Mouse (Mus musculus) gastrocnemius, adult 2 months (tissue): ENCODE data around the gene Ccl26. TPM values are rescaled to one million over a fixed set of nuclear protein-coding genes. Genes with fewer than 3 reads are reported as not detected.
"Not testable (repeated sequence)": the region's sequence is repeated elsewhere in the genome, so short reads cannot be mapped to it uniquely, and the experiment has no call there.

Experiments
- DNase-seq: peaks from one replicate; pipeline ENCODE4 v3.0.0; 2022
- H3K27ac ChIP-seq: fragments of 200-600 bp; 2 replicates; pipeline ENCODE4 v1.8.1; 2022; ENCODE audit warnings: mild to moderate bottlenecking
- H3K4me3 ChIP-seq: fragments of 200-600 bp; 2 replicates; pipeline ENCODE4 v1.8.1; 2022; ENCODE audit warnings: mild to moderate bottlenecking, moderate library complexity
- CTCF ChIP-seq: fragments of 200-600 bp; IDR thresholded peaks from 2 replicates; pipeline ENCODE4 v1.8.1; 2022; ENCODE audit warnings: antibody characterized with exemption, mild to moderate bottlenecking, moderate library complexity
- intact Hi-C: fragments of 180-260 bp; cut with DNase I; formaldehyde crosslinking; loops from one replicate; pipeline ENCODE4 v1.15.1; 2025
- long read RNA-seq, 2 experiments: library from polyadenylated mRNA; stranded (forward); transcript quantifications; one replicate each; pipeline ENCODE4 v2.0.0; 2021
- total RNA-seq, 2 experiments: library from RNA; stranded (reverse); gene quantifications; 2 replicates each; pipeline ENCODE4 v1.2.3; 2021

Ccl26 gene
- not detected for total RNA-seq
- long read RNA-seq, experiment 1: 0 reads
- long read RNA-seq, experiment 2: 0 reads

DNA sequence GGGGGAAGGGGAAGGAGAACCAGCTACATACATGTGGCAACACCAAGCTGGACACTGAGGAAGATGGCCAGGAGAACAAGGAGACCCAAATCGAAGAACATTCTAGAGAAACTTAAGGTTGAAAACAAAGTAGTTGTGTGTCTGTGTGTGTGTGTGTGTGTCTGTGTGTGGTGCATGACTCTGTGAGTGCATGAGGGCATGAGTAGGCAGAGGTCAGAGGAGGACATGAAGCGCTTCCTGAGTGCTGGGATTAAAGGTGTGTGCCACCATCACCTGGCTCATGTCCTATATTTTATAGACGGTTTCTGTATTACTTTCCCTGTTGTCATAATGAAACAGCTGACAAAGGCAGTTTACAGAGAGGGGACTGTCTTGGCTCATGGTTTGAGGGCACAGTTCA is at the start of gene Ccl26:
Gene Ccl26 (minus strand): TSS at position 101 of the 400 bp plus-strand sequence.
- no peak for TF ChIP-seq CTCF
- Histone ChIP-seq H3K4me3 (no peak within 1 kb of the TSS), H3K27ac (no peak within 1 kb of the TSS)
- DNase-seq: no peak
- intact Hi-C loops: no loop called here

DNA sequence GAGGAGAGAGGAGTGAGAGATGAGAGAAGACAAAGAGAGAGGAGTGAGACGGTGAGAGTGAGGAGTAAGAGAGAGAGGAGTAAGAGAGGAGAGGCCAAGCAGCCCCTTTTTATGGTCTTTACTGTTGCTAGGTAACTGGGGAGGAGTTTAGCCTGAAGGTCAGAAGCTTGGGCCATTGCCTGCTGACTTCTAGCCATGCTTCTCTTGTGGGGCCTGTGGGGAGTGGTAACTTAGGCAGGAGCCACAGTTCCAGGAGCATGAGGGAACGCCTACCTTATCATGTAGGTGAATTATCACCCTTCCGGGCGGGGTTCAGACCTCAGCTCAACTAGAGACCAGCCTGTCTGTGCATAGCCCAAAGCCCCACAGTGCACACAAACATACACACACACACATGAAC is 46.4 kb upstream of the Ccl26 start:
- intact Hi-C loops: no loop called here
- Histone ChIP-seq H3K4me3 (no peak overlapping the region), H3K27ac (no peak overlapping the region)
- no peak for DNase-seq
- no peak for TF ChIP-seq CTCF

DNA sequence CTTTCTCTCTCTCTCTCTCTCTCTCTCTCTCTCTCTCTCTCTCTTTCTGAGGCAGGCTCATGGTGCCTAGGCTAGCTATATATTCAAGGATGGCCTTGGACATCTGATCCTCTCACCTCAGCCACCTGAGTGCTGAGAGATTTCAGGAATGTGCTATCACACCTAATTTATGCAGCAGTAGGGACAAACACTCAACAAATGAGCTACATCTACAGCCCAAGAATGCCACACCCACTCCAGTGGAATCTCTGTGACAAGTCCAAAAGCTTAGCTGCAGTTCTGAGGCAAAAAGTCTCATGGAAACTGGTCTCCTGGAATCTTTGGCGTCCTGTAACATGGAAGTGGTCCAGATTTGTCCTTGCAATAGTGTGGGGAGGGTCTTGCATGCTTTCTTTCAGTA is 44.2 kb upstream of the Ccl26 start:
- no peak overlapping the region for H3K27ac ChIP-seq
- no peak overlapping the region for H3K4me3 ChIP-seq
- intact Hi-C loops: no loop called here
- no peak for DNase-seq
- TF ChIP-seq CTCF: no peak

DNA sequence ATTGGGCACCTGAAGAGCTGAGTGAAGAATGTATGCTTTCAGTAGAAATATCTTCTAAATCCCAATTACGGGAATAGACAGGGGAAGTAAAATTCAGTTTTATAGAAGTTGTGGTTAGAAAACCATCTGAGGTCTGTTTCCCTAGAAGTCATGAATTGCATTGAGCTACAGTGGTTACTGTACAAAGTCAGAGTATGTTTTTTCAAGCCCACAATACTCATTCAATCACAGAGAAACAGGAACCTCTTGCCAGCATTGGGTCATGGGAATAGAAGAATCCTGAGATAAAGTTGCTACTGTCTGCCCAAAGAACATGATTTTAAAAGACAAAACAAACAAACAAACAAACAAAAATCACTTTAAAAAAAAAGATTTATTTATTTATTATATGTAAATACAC is 43.3 kb upstream of the Ccl26 start:
- DNase-seq, H3K27ac ChIP-seq, intact Hi-C loops, H3K4me3 ChIP-seq: not testable (repeated sequence)

- H3K4me3 ChIP-seq, intact Hi-C loops, DNase-seq, H3K27ac ChIP-seq: not testable (repeated sequence)
Observed at GRCm38 (mm10) chr5:135604643-135605042, 41.3 kb upstream of the Ccl26 start.

- TF ChIP-seq CTCF: no peak
- DNase-seq: no peak
- intact Hi-C loops: no loop called here
- Histone ChIP-seq H3K27ac (no peak overlapping the region), H3K4me3 (no peak overlapping the region)
Observed at GRCm38 (mm10) chr5:135589996-135590784, 26.8 kb upstream of the Ccl26 start.

DNA sequence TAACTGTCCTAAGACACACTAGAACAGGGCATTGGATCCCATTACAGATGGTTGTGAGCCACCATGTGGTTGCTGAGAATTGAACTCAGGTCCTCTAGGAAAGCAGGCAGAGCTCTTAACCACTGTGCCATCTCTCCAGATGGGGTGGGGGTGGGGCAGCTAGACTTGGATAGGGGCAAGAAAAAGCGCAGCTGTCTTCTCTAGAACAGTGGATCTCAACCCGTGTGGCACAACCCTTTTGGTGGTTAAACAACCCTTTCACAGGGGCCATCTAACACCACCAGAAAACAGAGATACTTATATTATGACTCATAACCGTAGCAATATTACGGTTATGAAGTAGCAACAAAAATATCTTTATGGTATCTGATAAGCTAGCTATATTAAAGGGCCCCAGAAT is 24.4 kb upstream of the Ccl26 start:
- intact Hi-C loops: no loop called here
- no peak overlapping the region for H3K4me3 ChIP-seq
- TF ChIP-seq CTCF: no peak
- no peak overlapping the region for H3K27ac ChIP-seq
- no peak for DNase-seq

- intact Hi-C loops: no loop called here
- TF ChIP-seq CTCF: no peak
- DNase-seq: no peak
- no peak overlapping the region for H3K4me3 ChIP-seq
- H3K27ac ChIP-seq: no peak overlapping the region
Observed at GRCm38 (mm10) chr5:135585691-135586090, 22.3 kb upstream of the Ccl26 start.

- no peak for TF ChIP-seq CTCF
- DNase-seq: no peak
- intact Hi-C loops: no loop called here
- Histone ChIP-seq H3K27ac (no peak overlapping the region), H3K4me3 (no peak overlapping the region)
Observed at GRCm38 (mm10) chr5:135582330-135582729, 19.0 kb upstream of the Ccl26 start.

DNA sequence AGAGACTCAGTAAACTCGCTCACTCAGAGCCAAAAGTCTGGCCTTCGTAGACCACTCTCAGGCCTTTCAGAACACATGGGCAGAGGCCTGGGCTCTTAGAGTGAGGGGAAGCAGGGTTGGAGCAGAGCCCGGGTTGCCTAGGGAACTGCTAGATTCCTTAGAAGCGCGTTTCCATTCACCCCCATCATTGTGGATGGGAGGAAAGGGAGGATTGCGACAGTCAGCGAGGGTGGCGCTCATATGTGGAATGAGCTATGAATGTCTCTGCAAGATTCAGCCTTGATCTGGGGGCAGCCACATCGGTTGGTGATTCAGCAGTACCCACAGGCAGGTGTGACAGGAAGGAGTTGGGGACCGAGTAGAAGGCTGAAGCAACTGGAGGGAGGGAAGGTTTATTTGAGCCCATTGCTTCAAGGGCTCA is 16.0 kb upstream of the Ccl26 start:
- no peak for TF ChIP-seq CTCF
- intact Hi-C loops: no loop called here

GRCm38 (mm10) chr5:135576055-135576454 is 12.7 kb upstream of the Ccl26 start:
- TF ChIP-seq CTCF: no peak
- intact Hi-C loops: no loop called here

More for the DNA sequence above, 16.0 kb upstream of the Ccl26 start:
- no peak overlapping the region for H3K4me3 ChIP-seq
- DNase-seq: no peak
- H3K27ac ChIP-seq: no peak overlapping the region

DNA sequence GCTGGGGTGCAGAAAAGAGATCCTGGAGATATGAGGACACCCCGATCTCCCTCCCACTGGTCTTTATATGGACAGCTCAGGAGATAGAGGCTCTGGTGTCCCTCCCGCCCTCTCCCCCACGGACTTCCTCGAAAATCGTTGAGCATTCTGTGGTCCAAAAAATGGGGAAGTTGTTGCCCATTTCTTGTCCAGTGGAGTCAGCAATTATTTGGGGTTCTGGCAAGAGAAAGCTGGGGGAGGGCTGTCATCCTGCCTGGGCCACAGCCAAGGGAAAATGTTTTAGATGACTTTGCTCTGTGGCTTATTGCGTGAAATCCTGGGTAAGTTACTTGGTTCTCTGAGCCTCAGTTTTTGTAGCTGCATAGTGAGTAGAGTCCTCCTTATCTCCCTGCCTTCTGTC is 9.6 kb upstream of the Ccl26 start, which contains the start of gene Ccl24:
Gene Ccl24 (minus strand): TSS at position 44 of the 400 bp plus-strand sequence.
- intact Hi-C loops: no loop called here
- DNase-seq: peak; percentile 22

More at GRCm38 (mm10) chr5:135576055-135576454, 12.7 kb upstream of the Ccl26 start:
- no peak for DNase-seq
- no peak overlapping the region for H3K4me3 ChIP-seq
- H3K27ac ChIP-seq: no peak overlapping the region

GRCm38 (mm10) chr5:135568698-135569097 is 5.3 kb upstream of the Ccl26 start:
- DNase-seq: no peak
- intact Hi-C loops: no loop called here
- no peak for TF ChIP-seq CTCF

More for the DNA sequence above, 9.6 kb upstream of the Ccl26 start, which contains the start of gene Ccl24:
- no peak for TF ChIP-seq CTCF
- H3K4me3 ChIP-seq: peak within 1 kb of the TSS; percentile 51
- H3K27ac ChIP-seq: no peak within 1 kb of the TSS; the same call in 1 of the 2 replicates

More at GRCm38 (mm10) chr5:135568698-135569097, 5.3 kb upstream of the Ccl26 start:
- H3K4me3 ChIP-seq: no peak overlapping the region
- H3K27ac ChIP-seq: no peak overlapping the region
